Mouse (Mus musculus) spleen, adult 2 months (tissue): ENCODE measurements around the gene Fgfr2. TPM values are rescaled to one million over a fixed set of nuclear protein-coding genes. Genes with fewer than 3 reads are reported as not detected.

Source experiments
- DNase-seq, 2 experiments: peaks; one replicate each; pipeline versions ENCODE4 v3.0.0 to v3.0.0-alpha.2; 2012 to 2021; ENCODE audit warnings: low spot score in 2 of 2, low read depth in 1 of 2
- H3K27ac ChIP-seq: fragments of 200-500 bp; 2 replicates; pipeline ENCODE4 v1.5.1; 2012; ENCODE audit warnings: low read length, inconsistent platforms; ENCODE audit not compliant: insufficient read depth
- H3K27me3 ChIP-seq: fragments of 200-500 bp; 2 replicates; pipeline ENCODE4 v1.6.1; 2012; ENCODE audit warnings: mild to moderate bottlenecking, moderate library complexity, low read length, inconsistent platforms; ENCODE audit not compliant: control insufficient read depth, insufficient read depth
- H3K36me3 ChIP-seq: fragments of 200-500 bp; 2 replicates; pipeline ENCODE4 v1.6.1; 2012; ENCODE audit warnings: mild to moderate bottlenecking, low read length, inconsistent platforms; ENCODE audit not compliant: control insufficient read depth, insufficient read depth
- H3K4me1 ChIP-seq: fragments of 200-500 bp; 2 replicates; pipeline ENCODE4 v1.6.1; 2011; ENCODE audit warnings: inconsistent platforms; ENCODE audit not compliant: control insufficient read depth, insufficient read depth, insufficient read length
- H3K4me3 ChIP-seq: fragments of 200-500 bp; 2 replicates; pipeline ENCODE4 v1.5.1; 2011; ENCODE audit warnings: mild to moderate bottlenecking, inconsistent platforms; ENCODE audit not compliant: insufficient read depth, insufficient read length; ENCODE audit errors: extremely low read depth
- CTCF ChIP-seq: fragments of 200-500 bp; IDR thresholded peaks from 2 replicates; pipeline ENCODE4 v1.5.1; 2011; ENCODE audit warnings: mild to moderate bottlenecking, inconsistent platforms; ENCODE audit not compliant: insufficient read depth, insufficient read length, insufficient replicate concordance; ENCODE audit errors: extremely low read depth
- POLR2A ChIP-seq: fragments of 200-500 bp; IDR thresholded peaks from 2 replicates; pipeline ENCODE4 v1.6.1; 2011; ENCODE audit warnings: low read depth, low read length, inconsistent platforms
- WGBS: fragments of 180-500 bp; shearing (Covaris S2); methylation state at CpG from one replicate; pipeline ENCODE4 v1.1.7; 2018; 5-methylcytosine and 5-hydroxymethylcytosine counted together
- polyA plus RNA-seq: library from polyadenylated mRNA; depleted of rRNA; stranded (reverse); fragments of >200 nt; gene quantifications from 2 replicates; pipeline ENCODE4 v1.2.3, GENCODE M21; 2012

Fgfr2 gene
- polyA plus RNA-seq, 1 experiment: 1.6 TPM

GRCm38 (mm10) chr7:130184864-130185263 lies 2938.3 kb downstream of the Fgfr2 start:
- 74% methylated on average over 5 of the region's 5 CpGs for WGBS
- Histone ChIP-seq H3K27me3 (no peaks in the 10 kb centered on the region), H3K4me1 (no peaks in the 10 kb centered on the region), H3K27ac (no peak overlapping the region), H3K4me3 (no peak overlapping the region), H3K36me3 (no peaks in the 10 kb centered on the region)
- no peak for DNase-seq
- TF ChIP-seq POLR2A (no peak), CTCF (no peak)

GRCm38 (mm10) chr7:130183960-130184359 lies 2939.2 kb downstream of the Fgfr2 start:
- no peaks in the 10 kb centered on the region for H3K4me1 ChIP-seq
- no peaks in the 10 kb centered on the region for H3K27me3 ChIP-seq
- no peak overlapping the region for H3K4me3 ChIP-seq
- no peaks in the 10 kb centered on the region for H3K36me3 ChIP-seq
- no peak overlapping the region for H3K27ac ChIP-seq
- no peak for DNase-seq
- no peak for TF ChIP-seq POLR2A
- TF ChIP-seq CTCF: no peak
- 87% methylated on average over 5 of the region's 5 CpGs for WGBS

- no peak for DNase-seq
- WGBS: 61% methylated on average over 18 of the region's 18 CpGs
- no peak overlapping the region for H3K4me3 ChIP-seq
- H3K36me3 ChIP-seq: no peaks in the 10 kb centered on the region
- H3K27ac ChIP-seq: no peak overlapping the region
- H3K27me3 ChIP-seq: no peaks in the 10 kb centered on the region
- TF ChIP-seq CTCF (no peak), POLR2A (no peak)
- H3K4me1 ChIP-seq: no peaks in the 10 kb centered on the region
Observed at GRCm38 (mm10) chr7:130182551-130182950, 2940.6 kb downstream of the Fgfr2 start.

GRCm38 (mm10) chr7:130178991-130179390 lies 2944.2 kb downstream of the Fgfr2 start:
- no peak for TF ChIP-seq CTCF
- no peak for TF ChIP-seq POLR2A
- no peak for DNase-seq
- WGBS: 58% methylated on average over 3 of the region's 3 CpGs

DNA sequence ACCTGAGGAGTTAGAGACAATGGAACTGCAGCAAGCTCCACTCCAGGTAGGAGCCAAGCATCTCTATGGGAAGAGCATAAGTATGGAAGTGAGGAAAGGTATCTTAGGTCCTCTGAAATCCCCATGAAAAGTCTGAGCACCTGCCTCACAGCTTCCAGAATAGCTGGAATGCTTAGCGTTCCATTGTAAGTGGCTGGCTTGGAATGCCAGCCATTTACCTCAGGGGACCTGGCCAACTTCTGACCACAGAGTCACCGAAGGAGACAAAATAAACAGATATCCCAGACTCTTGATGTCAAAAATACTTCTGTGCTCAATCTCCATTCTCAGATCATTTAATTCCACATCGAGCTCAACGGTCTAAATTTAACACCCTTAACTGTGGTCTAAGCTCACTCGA lies 2946.1 kb downstream of the Fgfr2 start:
- TF ChIP-seq CTCF (no peak), POLR2A (no peak)
- no peak for DNase-seq
- no peaks in the 10 kb centered on the region for H3K27me3 ChIP-seq
- no peak overlapping the region for H3K4me3 ChIP-seq
- H3K27ac ChIP-seq: no peak overlapping the region
- H3K4me1 ChIP-seq: no peaks in the 10 kb centered on the region
- 84% methylated on average over 5 of the region's 5 CpGs for WGBS
- H3K36me3 ChIP-seq: no peaks in the 10 kb centered on the region

More at GRCm38 (mm10) chr7:130178991-130179390, 2944.2 kb downstream of the Fgfr2 start:
- Histone ChIP-seq H3K4me3 (no peak overlapping the region), H3K27ac (no peak overlapping the region), H3K4me1 (no peaks in the 10 kb centered on the region), H3K27me3 (no peaks in the 10 kb centered on the region), H3K36me3 (no peaks in the 10 kb centered on the region)

DNA sequence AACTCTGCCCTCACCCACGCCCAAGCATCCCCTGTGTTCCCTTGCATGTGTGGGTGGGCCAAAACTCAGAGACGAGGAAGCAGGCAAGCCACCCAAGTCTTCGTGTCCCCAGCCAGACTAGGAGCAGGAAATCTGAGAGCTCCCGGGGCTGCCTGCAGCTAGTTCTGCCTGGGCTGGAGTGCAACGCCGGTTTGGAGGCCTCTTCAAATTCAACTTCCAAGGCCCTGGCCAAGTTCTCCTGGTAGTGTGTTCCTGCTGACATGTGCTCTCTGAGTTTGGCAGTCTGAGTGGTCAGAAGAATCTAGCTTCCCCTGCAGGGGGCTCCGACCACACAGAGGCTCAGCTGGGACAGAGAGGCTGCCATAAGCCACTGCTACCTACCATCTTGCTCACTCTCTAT lies 2948.6 kb downstream of the Fgfr2 start:
- 62% methylated on average over 7 of the region's 7 CpGs for WGBS
- Histone ChIP-seq H3K27ac (no peak overlapping the region), H3K4me1 (no peaks in the 10 kb centered on the region), H3K36me3 (no peaks in the 10 kb centered on the region), H3K4me3 (no peak overlapping the region), H3K27me3 (no peaks in the 10 kb centered on the region)
- TF ChIP-seq CTCF (no peak), POLR2A (no peak)
- no peak for DNase-seq

DNA sequence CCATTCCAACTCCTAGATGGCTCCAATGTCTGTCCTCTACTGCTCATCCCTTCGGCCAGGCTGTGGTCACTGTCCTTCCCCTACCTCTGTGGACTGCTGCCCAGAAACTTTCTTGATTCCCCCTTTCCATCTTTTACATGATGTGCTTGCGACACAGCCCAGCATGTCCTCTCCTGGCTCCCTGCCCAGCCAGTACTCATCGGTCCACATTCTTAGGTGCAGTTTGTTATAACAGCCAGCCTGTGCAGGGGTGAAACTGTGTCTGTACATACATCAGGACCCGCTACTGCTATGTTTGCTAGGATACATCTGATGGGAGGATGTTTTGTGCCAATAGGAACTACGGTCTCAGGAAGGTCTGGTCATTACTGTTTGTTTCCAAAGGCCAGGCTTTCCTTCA lies 2949.2 kb downstream of the Fgfr2 start:
- H3K36me3 ChIP-seq: no peaks in the 10 kb centered on the region
- TF ChIP-seq POLR2A: no peak
- H3K4me3 ChIP-seq: no peak overlapping the region
- H3K27me3 ChIP-seq: no peaks in the 10 kb centered on the region
- H3K27ac ChIP-seq: no peak overlapping the region
- WGBS: 85% methylated on average over 5 of the region's 5 CpGs
- DNase-seq: no peak
- no peaks in the 10 kb centered on the region for H3K4me1 ChIP-seq
